Mouse (Mus musculus): ENCODE measurements around the gene Zbtb40. TPM values are rescaled to one million over a fixed set of nuclear protein-coding genes. Genes with fewer than 3 reads are reported as not detected.

Gene Zbtb40
- polyA plus RNA-seq (2012; rRNA removed): 5.5 and 6.8 TPM in 2 replicates

GRCm38 (mm10) chr4:137048550-137049032, at the start of gene Zbtb40:
Gene Zbtb40, minus strand, starts transcription at chr4:137048801.

GRCm38 (mm10) chr4:136956751-136957446, 91.7 kb downstream of the Zbtb40 start, which contains the start of gene Epha8:
Gene Epha8, minus strand, starts transcription at chr4:136956816.

Other genes starting within 250 kb of the Zbtb40 start
- 60.0 and 61.0 TPM in 2 replicates for gene Ephb2, start 212.8 kb downstream of the Zbtb40 start, polyA plus RNA-seq (2012; rRNA removed)
- gene C1qb, start 162.6 kb downstream of the Zbtb40 start, polyA plus RNA-seq (2012; rRNA removed): 30.8 TPM in 2 replicates
- gene C1qc, start 155.7 kb downstream of the Zbtb40 start, polyA plus RNA-seq (2012; rRNA removed): 20.6 and 24.0 TPM in 2 replicates
- 18.5 and 18.9 TPM in 2 replicates for gene C1qa, start 150.0 kb downstream of the Zbtb40 start, polyA plus RNA-seq (2012; rRNA removed)
- 33.6 and 34.9 TPM in 2 replicates for gene Epha8, start 92.0 kb downstream of the Zbtb40 start, polyA plus RNA-seq (2012; rRNA removed)
- 5.2 and 8.5 TPM in 2 replicates for gene Wnt4, start 228.7 kb upstream of the Zbtb40 start, polyA plus RNA-seq (2012; rRNA removed)